Mouse (Mus musculus) liver, embryonic 11.5 days (tissue): ENCODE results near the gene Cacnb4. TPM values are rescaled to one million over a fixed set of nuclear protein-coding genes. Genes with fewer than 3 reads are reported as not detected.

ENCODE experiments used
- ATAC-seq: fragments of 200-750 bp; cut with Nextera tagmentation; replicated peaks from 2 replicates; pipeline ENCODE4 v1.8.0; 2017; ENCODE audit warnings: moderate number of reproducible peaks, mild to moderate bottlenecking, moderate TSS enrichment, moderate library complexity; ENCODE audit not compliant: low FRiP score
- DNase-seq: peaks from one replicate; pipeline ENCODE4 v3.0.0-alpha.2; 2017; ENCODE audit warnings: low spot score
- H3K27ac ChIP-seq: fragments of 300-500 bp; sonication (generic); 2 replicates; pipeline ENCODE4 v1.5.1; 2014; ENCODE audit warnings: mild to moderate bottlenecking, low read depth, low read length, control low read depth
- H3K27me3 ChIP-seq: fragments of 300-500 bp; sonication (generic); replicated peaks from 2 replicates; pipeline ENCODE4 v1.6.1; 2014; ENCODE audit warnings: low read length, mixed read lengths; ENCODE audit not compliant: control insufficient read depth, insufficient read depth
- H3K36me3 ChIP-seq: fragments of 300-500 bp; sonication (generic); 2 replicates; pipeline ENCODE4 v1.6.1; 2014; ENCODE audit warnings: mild to moderate bottlenecking, low read length, moderate library complexity, mixed read lengths; ENCODE audit not compliant: control insufficient read depth, insufficient read depth
- H3K4me1 ChIP-seq: fragments of 300-500 bp; sonication (generic); replicated peaks from 2 replicates; pipeline ENCODE4 v1.6.1; 2014; ENCODE audit warnings: low read length, mixed read lengths; ENCODE audit not compliant: control insufficient read depth, insufficient read depth
- H3K4me2 ChIP-seq: fragments of 300-500 bp; sonication (generic); 2 replicates; pipeline ENCODE4 v1.6.1; 2014; ENCODE audit warnings: mild to moderate bottlenecking, control low read depth, moderate library complexity
- H3K4me3 ChIP-seq: fragments of 300-500 bp; sonication (generic); 2 replicates; pipeline ENCODE4 v1.5.1; 2014; ENCODE audit warnings: low read depth, low read length, control low read depth
- H3K9ac ChIP-seq: fragments of 300-500 bp; sonication (generic); 2 replicates; pipeline ENCODE4 v1.6.1; 2014; ENCODE audit warnings: low read depth, low read length, control low read depth
- H3K9me3 ChIP-seq: fragments of 300-500 bp; sonication (generic); 2 replicates; pipeline ENCODE4 v1.6.1; 2016; ENCODE audit warnings: low read length, inconsistent platforms, mixed read lengths; ENCODE audit not compliant: control insufficient read depth
- WGBS: fragments of 180-500 bp; shearing (Covaris S2); extraction: QIAGEN DNeasy Blood & Tissue Kit; methylation state at CpG from one replicate; pipeline ENCODE4 v1.1.7; 2014; 5-methylcytosine and 5-hydroxymethylcytosine counted together
- polyA plus RNA-seq: library from polyadenylated mRNA; unstranded; fragments of >200 nt; fragmentation: Nextera tagmentation; extraction: Ambion mirVana; gene quantifications from 2 replicates; pipeline ENCODE4 v1.2.1, GENCODE M21; 2014

Cacnb4 gene
- polyA plus RNA-seq, 1 experiment from 2014 or later = 0.69 TPM

DNA sequence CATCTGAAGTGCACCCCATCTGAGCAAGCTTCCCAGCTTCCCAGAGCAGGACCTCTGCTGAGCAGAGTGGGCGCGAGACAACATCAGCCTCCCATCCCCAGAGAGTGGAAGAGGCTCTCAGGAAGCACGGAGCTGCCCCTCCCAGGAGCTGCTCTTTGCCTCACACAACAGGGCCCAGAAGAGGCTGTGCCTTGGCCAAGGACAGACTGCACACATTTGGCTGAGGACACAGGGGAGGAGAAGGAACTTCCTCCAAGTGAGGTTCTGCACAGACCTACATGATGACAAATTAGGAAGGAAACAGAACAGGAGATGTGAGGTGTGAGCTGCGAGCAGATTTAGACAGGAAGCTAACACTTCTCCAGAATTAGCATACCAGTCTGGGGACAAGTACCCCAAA lies 38.4 kb downstream of the Cacnb4 start:
- no peak overlapping the region for H3K4me3 ChIP-seq
- H3K4me2 ChIP-seq = no peak overlapping the region
- WGBS = 37% methylated on average over 4 of the region's 4 CpGs
- no peak overlapping the region for H3K9ac ChIP-seq
- H3K36me3 ChIP-seq = no peaks in the 10 kb centered on the region
- H3K4me1 ChIP-seq = no peaks in the 10 kb centered on the region
- H3K9me3 ChIP-seq = no peaks in the 10 kb centered on the region
- no peak for DNase-seq
- H3K27me3 ChIP-seq = no peaks in the 10 kb centered on the region; the same call in 1 of the 2 replicates
- no peak overlapping the region for H3K27ac ChIP-seq
- ATAC-seq = no peak

DNA sequence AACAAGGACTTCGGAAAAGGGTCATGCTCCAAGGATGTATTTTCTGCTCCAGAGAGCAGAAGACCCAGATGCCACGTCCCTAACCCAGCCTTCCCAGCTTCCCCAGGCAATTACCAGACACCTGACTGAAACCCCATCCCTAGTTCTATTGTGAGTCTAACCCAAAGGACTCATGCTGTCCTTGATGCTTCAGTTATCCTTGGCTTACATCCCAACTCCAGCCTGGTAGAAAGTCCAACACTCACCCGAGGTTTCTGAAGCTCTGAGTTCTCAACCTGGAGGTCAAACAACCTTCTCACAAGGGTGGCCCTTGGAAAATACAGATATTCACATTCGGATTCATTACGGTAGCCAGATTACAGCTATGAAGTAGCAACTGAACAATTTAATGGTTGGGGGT lies 40.6 kb downstream of the Cacnb4 start:
- 60% methylated on average over 5 of the region's 5 CpGs for WGBS

DNA sequence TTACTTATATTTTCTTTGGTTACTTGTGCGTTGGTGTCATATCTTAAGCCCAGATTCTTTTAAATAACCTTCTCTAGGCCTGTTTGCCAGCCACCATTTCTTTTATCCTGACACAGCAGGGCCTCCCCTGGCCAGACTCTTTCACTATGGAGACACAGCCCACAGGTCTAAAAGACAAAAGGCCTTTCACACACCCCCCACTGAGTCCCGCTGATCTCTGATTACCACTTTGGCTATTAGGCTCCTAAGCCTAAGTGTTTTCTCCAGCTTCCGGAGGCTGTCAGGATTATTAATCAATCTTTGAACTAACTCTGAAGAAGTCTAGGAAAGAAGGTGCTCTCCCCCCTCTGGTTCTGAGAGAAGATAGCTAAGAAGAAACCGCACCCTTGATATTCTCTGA lies 41.3 kb downstream of the Cacnb4 start:
- ATAC-seq (no peak), DNase-seq (no peak)
- 21% methylated on average over 4 of the region's 4 CpGs for WGBS
- H3K36me3 ChIP-seq = no peaks in the 10 kb centered on the region
- no peak overlapping the region for H3K4me3 ChIP-seq
- no peaks in the 10 kb centered on the region for H3K4me1 ChIP-seq
- no peaks in the 10 kb centered on the region for H3K9me3 ChIP-seq
- no peak overlapping the region for H3K27ac ChIP-seq
- no peaks in the 10 kb centered on the region; the same call in 1 of the 2 replicates for H3K27me3 ChIP-seq
- no peak overlapping the region for H3K9ac ChIP-seq
- no peak overlapping the region for H3K4me2 ChIP-seq

More for the DNA sequence above, 40.6 kb downstream of the Cacnb4 start:
- no peak for ATAC-seq
- Histone ChIP-seq H3K4me1 (no peaks in the 10 kb centered on the region), H3K9ac (no peak overlapping the region), H3K9me3 (no peaks in the 10 kb centered on the region), H3K4me3 (no peak overlapping the region), H3K4me2 (no peak overlapping the region), H3K27me3 (no peaks in the 10 kb centered on the region; the same call in 1 of the 2 replicates), H3K27ac (no peak overlapping the region), H3K36me3 (no peaks in the 10 kb centered on the region)
- DNase-seq = no peak

- H3K27ac ChIP-seq = no peak overlapping the region
- H3K27me3 ChIP-seq = no peaks in the 10 kb centered on the region; the same call in 1 of the 2 replicates
- peak; percentile 54 for DNase-seq
- 0 out of 2 replicates have a peak, but pooled peaks have one; percentile 20 for ATAC-seq
- no peak overlapping the region for H3K4me3 ChIP-seq
- no peak overlapping the region for H3K4me2 ChIP-seq
- H3K9me3 ChIP-seq = no peaks in the 10 kb centered on the region
- no peak overlapping the region for H3K9ac ChIP-seq
- no peaks in the 10 kb centered on the region for H3K4me1 ChIP-seq
- no peaks in the 10 kb centered on the region for H3K36me3 ChIP-seq
- WGBS = 9% methylated on average over 7 of the region's 7 CpGs
These were observed 43.8 kb downstream of the Cacnb4 start for GRCm38 (mm10) chr2:52632880-52633279.

DNA sequence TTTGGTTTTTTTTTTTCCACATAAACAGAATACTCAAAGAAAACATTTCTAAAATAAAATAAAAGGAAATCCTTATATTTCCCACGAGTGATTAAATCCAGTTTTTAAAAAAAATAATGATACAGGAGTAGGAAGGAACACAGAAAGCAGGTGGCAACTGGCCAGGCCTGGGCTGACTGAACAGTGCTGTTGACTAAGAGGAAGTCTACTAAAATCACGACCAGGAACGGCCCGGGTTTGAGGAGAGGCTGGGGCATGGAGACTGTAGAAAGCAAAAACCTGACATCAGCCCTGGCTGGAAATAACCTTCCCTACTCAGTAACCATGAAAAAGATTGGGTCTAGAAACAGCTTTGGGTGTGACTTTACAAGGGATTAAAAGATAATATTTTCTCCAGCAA lies 48.4 kb downstream of the Cacnb4 start:
- H3K27me3 ChIP-seq = no peaks in the 10 kb centered on the region

GRCm38 (mm10) chr2:52626266-52626665 lies 50.4 kb downstream of the Cacnb4 start:
- no peak overlapping the region for H3K4me2 ChIP-seq
- no peaks in the 10 kb centered on the region for H3K36me3 ChIP-seq
- no peak for DNase-seq
- 0 out of 2 replicates have a peak, but pooled peaks cover 5% of the 10 kb centered on the region for H3K4me1 ChIP-seq
- H3K4me3 ChIP-seq = no peak overlapping the region
- H3K27me3 ChIP-seq = no peaks in the 10 kb centered on the region
- no peak overlapping the region for H3K27ac ChIP-seq
- H3K9me3 ChIP-seq = no peaks in the 10 kb centered on the region
- no peak overlapping the region for H3K9ac ChIP-seq
- 80% methylated on average over 3 of the region's 3 CpGs for WGBS
- no peak for ATAC-seq

More for the DNA sequence above, 48.4 kb downstream of the Cacnb4 start:
- no peaks in the 10 kb centered on the region for H3K9me3 ChIP-seq
- ATAC-seq = no peak
- H3K4me2 ChIP-seq = no peak overlapping the region
- 65% methylated on average over 4 of the region's 4 CpGs for WGBS
- H3K36me3 ChIP-seq = no peaks in the 10 kb centered on the region
- no peak for DNase-seq
- no peak overlapping the region for H3K27ac ChIP-seq
- H3K4me1 ChIP-seq = 0 out of 2 replicates have a peak, but pooled peaks cover 5% of the 10 kb centered on the region
- no peak overlapping the region for H3K4me3 ChIP-seq
- H3K9ac ChIP-seq = no peak overlapping the region

GRCm38 (mm10) chr2:52625731-52626130 lies 50.9 kb downstream of the Cacnb4 start:
- no peak overlapping the region for H3K27ac ChIP-seq
- WGBS = 80% methylated on average over 6 of the region's 6 CpGs
- H3K27me3 ChIP-seq = no peaks in the 10 kb centered on the region
- no peak for ATAC-seq
- H3K4me1 ChIP-seq = 0 out of 2 replicates have a peak, but pooled peaks cover 5% of the 10 kb centered on the region
- H3K9ac ChIP-seq = no peak overlapping the region
- H3K36me3 ChIP-seq = no peaks in the 10 kb centered on the region
- H3K9me3 ChIP-seq = no peaks in the 10 kb centered on the region
- H3K4me2 ChIP-seq = no peak overlapping the region
- no peak overlapping the region for H3K4me3 ChIP-seq
- no peak for DNase-seq

GRCm38 (mm10) chr2:52623921-52624404 lies 52.7 kb downstream of the Cacnb4 start:
- 53% methylated on average over 7 of the region's 7 CpGs for WGBS
- DNase-seq (no peak), ATAC-seq (no peak)
- H3K4me1 ChIP-seq = peaks cover 6% of the 10 kb centered on the region; the same call in 1 of the 2 replicates
- no peaks in the 10 kb centered on the region for H3K9me3 ChIP-seq
- H3K36me3 ChIP-seq = no peaks in the 10 kb centered on the region
- H3K4me3 ChIP-seq = no peak overlapping the region
- no peak overlapping the region for H3K9ac ChIP-seq
- H3K27ac ChIP-seq = no peak overlapping the region
- no peak overlapping the region for H3K4me2 ChIP-seq
- H3K27me3 ChIP-seq = no peaks in the 10 kb centered on the region

DNA sequence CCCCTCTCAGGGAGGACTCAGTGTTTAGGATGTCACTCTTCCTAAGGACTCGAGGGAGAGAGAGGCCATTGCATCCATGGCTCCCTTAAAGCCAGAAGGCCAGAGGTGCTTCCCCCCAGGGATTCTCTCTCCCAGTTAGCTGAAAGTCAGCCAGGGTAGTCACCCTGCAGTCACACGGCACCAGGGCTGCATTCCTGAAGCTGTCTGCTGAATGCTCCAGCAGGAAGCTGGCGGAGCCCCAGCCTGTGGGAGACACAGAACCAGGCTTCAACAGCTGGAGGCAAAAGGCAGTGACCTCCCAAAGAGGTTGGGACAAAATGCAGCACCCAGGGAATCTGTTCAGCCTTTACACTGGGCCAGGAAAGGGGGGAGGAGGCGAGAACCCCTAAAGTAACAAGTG lies 53.2 kb downstream of the Cacnb4 start:
- Histone ChIP-seq H3K9ac (no peak overlapping the region), H3K27me3 (no peaks in the 10 kb centered on the region), H3K4me3 (no peak overlapping the region), H3K4me1 (peaks cover 10% of the 10 kb centered on the region; the same call in 1 of the 2 replicates), H3K36me3 (no peaks in the 10 kb centered on the region), H3K4me2 (no peak overlapping the region), H3K9me3 (no peaks in the 10 kb centered on the region), H3K27ac (no peak overlapping the region)
- ATAC-seq = no peak
- 55% methylated on average over 4 of the region's 4 CpGs for WGBS
- DNase-seq = no peak
